Mouse (Mus musculus) thymus, adult 2 months (tissue): ENCODE results near the gene Arrdc5.

ENCODE experiments used
- CTCF ChIP-seq: fragments of 200-500 bp; IDR thresholded peaks from 2 replicates; pipeline ENCODE4 v1.5.1; 2012; ENCODE audit warnings: mild to moderate bottlenecking, control low read depth, low read length, moderate library complexity, borderline replicate concordance; ENCODE audit not compliant: control insufficient read depth, poor library complexity, insufficient read depth; ENCODE audit errors: extremely low read depth
- POLR2A ChIP-seq: fragments of 200-500 bp; IDR thresholded peaks from 2 replicates; pipeline ENCODE4 v1.6.1; 2012; ENCODE audit warnings: mild to moderate bottlenecking, low read length, control low read depth, moderate library complexity; ENCODE audit not compliant: control insufficient read depth, poor library complexity, insufficient read depth; ENCODE audit errors: extremely low read depth

DNA sequence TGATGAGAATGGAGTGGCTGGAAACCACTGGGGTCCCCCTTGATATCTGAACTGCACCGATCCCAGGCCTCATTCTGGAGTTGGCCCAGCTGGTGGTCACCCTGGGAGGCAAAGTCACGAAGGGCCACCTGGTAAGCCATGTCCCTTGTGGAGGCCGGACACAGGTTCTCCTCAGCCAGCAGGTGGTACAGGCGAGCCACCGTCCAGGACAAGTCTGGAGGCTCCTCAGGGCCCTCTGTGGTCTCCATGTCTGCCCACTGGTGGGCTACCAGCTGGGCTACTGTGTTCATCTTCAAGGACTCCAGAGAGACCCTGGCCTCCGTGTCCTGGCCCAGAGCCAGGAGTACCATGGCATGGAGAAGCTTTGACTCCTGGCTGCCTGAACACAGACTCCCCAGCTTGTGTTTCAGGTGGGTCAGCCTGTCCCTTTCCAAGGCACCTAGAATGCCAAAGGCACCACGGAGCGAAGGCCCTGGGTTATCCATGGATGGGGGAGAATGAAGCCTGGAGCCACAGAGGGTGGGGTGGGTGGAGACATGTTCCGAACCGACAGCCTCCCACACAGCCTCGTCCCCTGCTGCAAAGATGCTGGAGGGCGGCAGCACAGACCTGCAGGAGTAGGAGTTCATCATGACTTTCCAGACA is 28.4 kb downstream of the Arrdc5 start:
- TF ChIP-seq CTCF (no peak), POLR2A (no peak)
